Mouse (Mus musculus): Measurements from ENCODE around the gene Ppp4r3a. TPM values are rescaled to one million over a fixed set of nuclear protein-coding genes. Genes with fewer than 3 reads are reported as not detected.
"Not testable (repeated sequence)": the region's sequence is repeated elsewhere in the genome, so short reads cannot be mapped to it uniquely, and the experiment has no call there.

Ppp4r3a gene
- polyA plus RNA-seq (2016; fragmentation: Nextera tagmentation; extraction: Ambion mirVana), result 50.1 TPM in 2 replicates

- ATAC-seq, result peak; percentile 94
- H3K27ac ChIP-seq, result peak within 1 kb of the TSS; percentile 94
- WGBS (ENCODE audit: insufficient replicate concordance), result under 1% methylated on average over 88 of the region's 90 CpGs
- no peaks in the 10 kb centered on the region for H3K27me3 ChIP-seq (replicated peaks)
- peak within 1 kb of the TSS; percentile 91 for H3K4me2 ChIP-seq
- no peaks in the 10 kb centered on the region for H3K9me3 ChIP-seq (replicated peaks)
- peak within 1 kb of the TSS; percentile 99 for H3K9ac ChIP-seq
- peaks cover 25% of the 10 kb centered on the region for H3K36me3 ChIP-seq
- H3K4me1 ChIP-seq, result peaks cover 41% of the 10 kb centered on the region
- peak within 1 kb of the TSS; percentile 92 for H3K4me3 ChIP-seq
These were observed at the start of gene Ppp4r3a for GRCm38 (mm10) chr12:101083076-101083838. TSS of gene Ppp4r3a (minus strand) at chr12:101083702.

- H3K36me3 ChIP-seq, result no peaks in the 10 kb centered on the region
- WGBS (ENCODE audit: insufficient replicate concordance), result 26% methylated on average over 1 of the region's 1 CpGs
- H3K9me3 ChIP-seq (replicated peaks), result no peaks in the 10 kb centered on the region
- no peak for ATAC-seq
- no peak overlapping the region for H3K9ac ChIP-seq
- no peak overlapping the region for H3K4me3 ChIP-seq
- no peaks in the 10 kb centered on the region for H3K4me1 ChIP-seq
- H3K27me3 ChIP-seq (replicated peaks), result no peaks in the 10 kb centered on the region
- no peak overlapping the region for H3K4me2 ChIP-seq
- H3K27ac ChIP-seq, result no peak overlapping the region
These were observed 39.5 kb upstream of the Ppp4r3a start for GRCm38 (mm10) chr12:101123013-101123412.

GRCm38 (mm10) chr12:101122066-101122465 lies 38.6 kb upstream of the Ppp4r3a start:
- not testable (repeated sequence) for H3K9me3 ChIP-seq (replicated peaks); ATAC-seq; H3K4me3 ChIP-seq; H3K9ac ChIP-seq; H3K27me3 ChIP-seq (replicated peaks); H3K27ac ChIP-seq; H3K4me1 ChIP-seq; H3K4me2 ChIP-seq; H3K36me3 ChIP-seq
- 52% methylated on average over 4 of the region's 4 CpGs for WGBS (ENCODE audit: insufficient replicate concordance)

- H3K36me3 ChIP-seq; H3K9ac ChIP-seq; H3K4me2 ChIP-seq; H3K4me1 ChIP-seq; ATAC-seq; H3K27me3 ChIP-seq (replicated peaks); H3K4me3 ChIP-seq; H3K9me3 ChIP-seq (replicated peaks); H3K27ac ChIP-seq: not testable (repeated sequence)
- 55% methylated on average over 3 of the region's 3 CpGs for WGBS (ENCODE audit: insufficient replicate concordance)
These were observed 26.5 kb upstream of the Ppp4r3a start for GRCm38 (mm10) chr12:101109794-101110585.

GRCm38 (mm10) chr12:101107722-101108121 lies 24.2 kb upstream of the Ppp4r3a start:
- no peak for ATAC-seq
- Histone ChIP-seq H3K4me3 (no peak overlapping the region), H3K27me3 (replicated peaks) (peaks cover 7% of the 10 kb centered on the region; the same call in 1 of the 2 replicates), H3K36me3 (no peaks in the 10 kb centered on the region), H3K9me3 (replicated peaks) (no peaks in the 10 kb centered on the region), H3K4me1 (no peaks in the 10 kb centered on the region), H3K9ac (no peak overlapping the region), H3K27ac (no peak overlapping the region), H3K4me2 (no peak overlapping the region)
- 79% methylated on average over 1 of the region's 1 CpGs for WGBS (ENCODE audit: insufficient replicate concordance)

GRCm38 (mm10) chr12:101105571-101105970 lies 22.1 kb upstream of the Ppp4r3a start:
- Histone ChIP-seq H3K9me3 (replicated peaks) (no peaks in the 10 kb centered on the region), H3K27ac (no peak overlapping the region), H3K4me3 (no peak overlapping the region), H3K9ac (no peak overlapping the region), H3K4me2 (no peak overlapping the region), H3K27me3 (replicated peaks) (peaks cover 7% of the 10 kb centered on the region; the same call in 1 of the 2 replicates), H3K4me1 (no peaks in the 10 kb centered on the region), H3K36me3 (no peaks in the 10 kb centered on the region)
- WGBS (ENCODE audit: insufficient replicate concordance), result 51% methylated on average over 5 of the region's 5 CpGs
- no peak for ATAC-seq

GRCm38 (mm10) chr12:101102648-101103047 lies 19.1 kb upstream of the Ppp4r3a start:
- 53% methylated on average over 3 of the region's 3 CpGs for WGBS (ENCODE audit: insufficient replicate concordance)
- H3K4me2 ChIP-seq, result no peak overlapping the region
- no peak overlapping the region for H3K9ac ChIP-seq
- H3K27me3 ChIP-seq (replicated peaks), result peaks cover 7% of the 10 kb centered on the region; the same call in 1 of the 2 replicates
- no peak overlapping the region for H3K4me3 ChIP-seq
- no peaks in the 10 kb centered on the region for H3K36me3 ChIP-seq
- peak; percentile 65; the same call in 1 of the 2 replicates for ATAC-seq
- H3K4me1 ChIP-seq, result no peaks in the 10 kb centered on the region
- no peak overlapping the region for H3K27ac ChIP-seq
- H3K9me3 ChIP-seq (replicated peaks), result 0 out of 2 replicates have a peak, but pooled peaks cover 4% of the 10 kb centered on the region

GRCm38 (mm10) chr12:101093678-101094077 lies 10.2 kb upstream of the Ppp4r3a start:
- ATAC-seq; H3K4me2 ChIP-seq; H3K9me3 ChIP-seq (replicated peaks); H3K9ac ChIP-seq; H3K27me3 ChIP-seq (replicated peaks); H3K36me3 ChIP-seq; H3K4me3 ChIP-seq; H3K27ac ChIP-seq; H3K4me1 ChIP-seq: not testable (repeated sequence)
- 34% methylated on average over 3 of the region's 3 CpGs for WGBS (ENCODE audit: insufficient replicate concordance)

GRCm38 (mm10) chr12:101089955-101090354 lies 6.5 kb upstream of the Ppp4r3a start:
- Histone ChIP-seq H3K9ac (no peak overlapping the region), H3K27ac (no peak overlapping the region), H3K36me3 (no peaks in the 10 kb centered on the region), H3K9me3 (replicated peaks) (no peaks in the 10 kb centered on the region), H3K4me1 (0 out of 2 replicates have a peak, but pooled peaks cover 3% of the 10 kb centered on the region), H3K27me3 (replicated peaks) (no peaks in the 10 kb centered on the region), H3K4me3 (no peak overlapping the region), H3K4me2 (no peak overlapping the region)
- WGBS (ENCODE audit: insufficient replicate concordance), result 49% methylated on average over 1 of the region's 1 CpGs
- no peak for ATAC-seq

- WGBS (ENCODE audit: insufficient replicate concordance), result 43% methylated on average over 1 of the region's 1 CpGs
- no peak overlapping the region for H3K9ac ChIP-seq
- no peak for ATAC-seq
- no peaks in the 10 kb centered on the region for H3K36me3 ChIP-seq
- H3K4me1 ChIP-seq, result peaks cover 12% of the 10 kb centered on the region
- H3K27ac ChIP-seq, result no peak overlapping the region
- no peak overlapping the region for H3K4me2 ChIP-seq
- H3K9me3 ChIP-seq (replicated peaks), result no peaks in the 10 kb centered on the region
- no peak overlapping the region for H3K4me3 ChIP-seq
- no peaks in the 10 kb centered on the region for H3K27me3 ChIP-seq (replicated peaks)
These were observed 3.9 kb upstream of the Ppp4r3a start for GRCm38 (mm10) chr12:101087406-101087805.

GRCm38 (mm10) chr12:101084881-101085666 lies 1.6 kb upstream of the Ppp4r3a start:
- H3K27ac ChIP-seq, result 0 out of 2 replicates have a peak overlapping the region, but pooled peaks have one; percentile 14

More at GRCm38 (mm10) chr12:101084881-101085666, 1.6 kb upstream of the Ppp4r3a start:
- Histone ChIP-seq H3K4me1 (peaks cover 30% of the 10 kb centered on the region), H3K27me3 (replicated peaks) (no peaks in the 10 kb centered on the region), H3K4me2 (peak overlapping the region; percentile 91; the same call in 1 of the 2 replicates), H3K4me3 (no peak overlapping the region), H3K9ac (0 out of 2 replicates have a peak overlapping the region, but pooled peaks have one; percentile 99), H3K9me3 (replicated peaks) (no peaks in the 10 kb centered on the region), H3K36me3 (peaks cover 15% of the 10 kb centered on the region)
- ATAC-seq, result no peak
- 72% methylated on average over 9 of the region's 9 CpGs for WGBS (ENCODE audit: insufficient replicate concordance)
